Mouse (Mus musculus) intestine, postnatal 0 days (tissue): ENCODE measurements around the gene Paqr4. TPM values are rescaled to one million over a fixed set of nuclear protein-coding genes. Genes with fewer than 3 reads are reported as not detected.
A peak's percentile ranks its signal among the peaks of the same experiment; 100 is the strongest.

Experiments used
- ATAC-seq: fragments of 200-750 bp; cut with Nextera tagmentation; 2 replicates; pipeline ENCODE4 v1.8.0; 2017; ENCODE audit warnings: mild to moderate bottlenecking, moderate TSS enrichment, moderate library complexity
- H3K27ac ChIP-seq: fragments of 300-500 bp; sonication (generic); 2 replicates; pipeline ENCODE4 v1.5.1; 2014; ENCODE audit warnings: mild to moderate bottlenecking, low read depth, low read length, moderate library complexity
- H3K27me3 ChIP-seq: fragments of 300-500 bp; sonication (generic); replicated peaks from 2 replicates; pipeline ENCODE4 v1.6.1; 2014; ENCODE audit warnings: low read length, mixed read lengths; ENCODE audit not compliant: control insufficient read depth, insufficient read depth
- H3K36me3 ChIP-seq: fragments of 300-500 bp; sonication (generic); 2 replicates; pipeline ENCODE4 v1.6.1; 2014; ENCODE audit warnings: mild to moderate bottlenecking, moderate library complexity; ENCODE audit not compliant: control insufficient read depth, insufficient read depth
- H3K4me1 ChIP-seq: fragments of 300-500 bp; sonication (generic); replicated peaks from 2 replicates; pipeline ENCODE4 v1.6.1; 2014; ENCODE audit warnings: antibody characterized with exemption, low read length, mixed read lengths; ENCODE audit not compliant: control insufficient read depth, insufficient read depth
- H3K4me2 ChIP-seq: fragments of 300-500 bp; sonication (generic); replicated peaks from 2 replicates; pipeline ENCODE4 v1.6.1; 2014; ENCODE audit warnings: low read depth, mild to moderate bottlenecking, moderate library complexity
- H3K4me3 ChIP-seq: fragments of 300-500 bp; sonication (generic); 2 replicates; pipeline ENCODE4 v1.5.1; 2014; ENCODE audit warnings: low read depth, low read length
- H3K9ac ChIP-seq: fragments of 300-500 bp; sonication (generic); 2 replicates; pipeline ENCODE4 v1.6.1; 2014; ENCODE audit warnings: mild to moderate bottlenecking, low read depth, low read length
- H3K9me3 ChIP-seq: fragments of 300-500 bp; sonication (generic); 2 replicates; pipeline ENCODE4 v1.6.1; 2016; ENCODE audit warnings: mixed run types; ENCODE audit not compliant: control insufficient read depth
- CTCF ChIP-seq: sonication (generic); IDR thresholded peaks from 2 replicates; pipeline ENCODE4 v1.5.1; 2016; ENCODE audit warnings: low read depth, mild to moderate bottlenecking, control low read depth, antibody characterized with exemption, moderate library complexity
- WGBS: fragments of 180-500 bp; shearing (Covaris S2); extraction: QIAGEN DNeasy Blood & Tissue Kit; methylation state at CpG from one replicate; pipeline ENCODE4 v1.1.7; 2014; 5-methylcytosine and 5-hydroxymethylcytosine counted together
- polyA plus RNA-seq: library from polyadenylated mRNA; unstranded; fragments of >200 nt; fragmentation: Nextera tagmentation; extraction: Ambion mirVana; gene quantifications from 2 replicates; pipeline ENCODE4 v1.2.1, GENCODE M21; 2015

Gene Paqr4
- 15.0 and 15.9 TPM in 2 replicates for polyA plus RNA-seq

- Histone ChIP-seq H3K4me1 (peaks cover 4% of the 10 kb centered on the region; the same call in 1 of the 2 replicates), H3K4me2 (peak within 1 kb of the TSS; percentile 96), H3K9ac (peak within 1 kb of the TSS; percentile 60), H3K36me3 (peaks cover 20% of the 10 kb centered on the region), H3K4me3 (peak within 1 kb of the TSS; percentile 59), H3K27ac (peak within 1 kb of the TSS; percentile 36; the same call in 1 of the 2 replicates), H3K9me3 (no peaks in the 10 kb centered on the region), H3K27me3 (peaks cover 37% of the 10 kb centered on the region)
- 3% methylated on average over 13 of the region's 13 CpGs for WGBS
- peak; percentile 56 for ATAC-seq
- no peak for TF ChIP-seq CTCF
These were observed at the start of gene Paqr4 for GRCm38 (mm10) chr17:23740598-23741021. Gene Paqr4 (minus strand): TSS chr17:23740867.

- Histone ChIP-seq H3K4me3 (peak overlapping the region; percentile 38), H3K4me1 (peaks cover 7% of the 10 kb centered on the region; the same call in 1 of the 2 replicates), H3K27ac (0 out of 2 replicates have a peak overlapping the region, but pooled peaks have one; percentile 76), H3K9me3 (no peaks in the 10 kb centered on the region), H3K4me2 (peak overlapping the region; percentile 77), H3K9ac (peak overlapping the region; percentile 72), H3K36me3 (no peaks in the 10 kb centered on the region), H3K27me3 (no peaks in the 10 kb centered on the region)
- no peak for TF ChIP-seq CTCF
- ATAC-seq, result no peak
- 34% methylated on average over 8 of the region's 8 CpGs for WGBS
These were observed 49.1 kb upstream of the Paqr4 start for GRCm38 (mm10) chr17:23789749-23790268.

GRCm38 (mm10) chr17:23788973-23789372 is 48.3 kb upstream of the Paqr4 start:
- H3K27me3 ChIP-seq, result no peaks in the 10 kb centered on the region
- ATAC-seq, result no peak
- H3K36me3 ChIP-seq, result no peaks in the 10 kb centered on the region
- no peak overlapping the region for H3K4me2 ChIP-seq
- no peak overlapping the region for H3K4me3 ChIP-seq
- H3K9ac ChIP-seq, result no peak overlapping the region
- peaks cover 7% of the 10 kb centered on the region; the same call in 1 of the 2 replicates for H3K4me1 ChIP-seq
- no peaks in the 10 kb centered on the region for H3K9me3 ChIP-seq
- TF ChIP-seq CTCF, result no peak
- H3K27ac ChIP-seq, result no peak overlapping the region
- 84% methylated on average over 4 of the region's 4 CpGs for WGBS

GRCm38 (mm10) chr17:23786510-23786931 is 45.9 kb upstream of the Paqr4 start:
- WGBS, result 18% methylated on average over 13 of the region's 13 CpGs
- no peaks in the 10 kb centered on the region for H3K9me3 ChIP-seq
- peak; percentile 0; the same call in 1 of the 2 replicates for TF ChIP-seq CTCF
- H3K4me2 ChIP-seq, result peak overlapping the region; percentile 95
- no peaks in the 10 kb centered on the region for H3K36me3 ChIP-seq
- ATAC-seq, result no peak
- H3K9ac ChIP-seq, result no peak overlapping the region
- H3K4me3 ChIP-seq, result peak overlapping the region; percentile 54; the same call in 1 of the 2 replicates
- H3K27me3 ChIP-seq, result no peaks in the 10 kb centered on the region
- H3K4me1 ChIP-seq, result peaks cover 7% of the 10 kb centered on the region; the same call in 1 of the 2 replicates
- H3K27ac ChIP-seq, result no peak overlapping the region; the same call in 1 of the 2 replicates

GRCm38 (mm10) chr17:23785561-23786471 is 45.1 kb upstream of the Paqr4 start, which contains the start of gene Flywch2:
Gene Flywch2 (minus strand): TSS chr17:23786081.
- WGBS, result 2% methylated on average over 43 of the region's 43 CpGs
- Histone ChIP-seq H3K36me3 (no peaks in the 10 kb centered on the region), H3K27ac (no peak within 1 kb of the TSS; the same call in 1 of the 2 replicates), H3K9me3 (no peaks in the 10 kb centered on the region), H3K4me1 (peaks cover 5% of the 10 kb centered on the region; the same call in 1 of the 2 replicates), H3K9ac (peak within 1 kb of the TSS; percentile 46; the same call in 1 of the 2 replicates), H3K4me2 (peak within 1 kb of the TSS; percentile 95), H3K27me3 (no peaks in the 10 kb centered on the region), H3K4me3 (peak within 1 kb of the TSS; percentile 54)
- ATAC-seq, result peak; percentile 67
- peak; percentile 40 for TF ChIP-seq CTCF

- H3K4me2 ChIP-seq, result no peak overlapping the region
- no peaks in the 10 kb centered on the region for H3K36me3 ChIP-seq
- H3K27me3 ChIP-seq, result no peaks in the 10 kb centered on the region
These were observed 42.7 kb upstream of the Paqr4 start for GRCm38 (mm10) chr17:23783352-23783751.

More at GRCm38 (mm10) chr17:23783352-23783751, 42.7 kb upstream of the Paqr4 start:
- Histone ChIP-seq H3K27ac (no peak overlapping the region), H3K9ac (no peak overlapping the region), H3K9me3 (no peaks in the 10 kb centered on the region), H3K4me1 (no peaks in the 10 kb centered on the region), H3K4me3 (no peak overlapping the region)
- ATAC-seq, result no peak
- no peak for TF ChIP-seq CTCF
